Mouse (Mus musculus): Measurements from ENCODE around the gene Tm6sf1. TPM values are rescaled to one million over a fixed set of nuclear protein-coding genes. Genes with fewer than 3 reads are reported as not detected.
"Not testable (repeated sequence)": the region's sequence is repeated elsewhere in the genome, so short reads cannot be mapped to it uniquely, and the experiment has no call there.

Tm6sf1 gene
- polyA plus RNA-seq, 1 experiment: 115 TPM

- no peak for DNase-seq (ENCODE audit: low read depth in 1 of 2, low spot score in 2 of 2)
- Histone ChIP-seq H3K27ac (ENCODE audit: insufficient read depth, low read length) (no peak overlapping the region), H3K36me3 (ENCODE audit: control insufficient read depth, insufficient read depth, low read length) (no peaks in the 10 kb centered on the region), H3K4me3 (ENCODE audit: extremely low read depth, insufficient read depth, insufficient read length) (no peak overlapping the region), H3K27me3 (ENCODE audit: control insufficient read depth, insufficient read depth, low read length) (no peaks in the 10 kb centered on the region), H3K4me1 (ENCODE audit: control insufficient read depth, insufficient read depth, insufficient read length) (no peaks in the 10 kb centered on the region; the same call in 1 of the 2 replicates)
- TF ChIP-seq POLR2A (IDR thresholded peaks at IDR 0.05; ENCODE audit: low read depth, low read length) (no peak), CTCF (IDR thresholded peaks at IDR 0.05; ENCODE audit: extremely low read depth, insufficient read depth, insufficient read length, insufficient replicate concordance) (no peak)
Measured at GRCm38 (mm10) chr7:81834847-81835246, 24.0 kb upstream of the Tm6sf1 start.

GRCm38 (mm10) chr7:81835430-81835829, 23.4 kb upstream of the Tm6sf1 start:
- TF ChIP-seq CTCF (IDR thresholded peaks at IDR 0.05; ENCODE audit: extremely low read depth, insufficient read depth, insufficient read length, insufficient replicate concordance): no peak
- TF ChIP-seq POLR2A (IDR thresholded peaks at IDR 0.05; ENCODE audit: low read depth, low read length): no peak
- Histone ChIP-seq H3K4me1 (ENCODE audit: control insufficient read depth, insufficient read depth, insufficient read length) (no peaks in the 10 kb centered on the region), H3K4me3 (ENCODE audit: extremely low read depth, insufficient read depth, insufficient read length) (no peak overlapping the region), H3K36me3 (ENCODE audit: control insufficient read depth, insufficient read depth, low read length) (no peaks in the 10 kb centered on the region), H3K27me3 (ENCODE audit: control insufficient read depth, insufficient read depth, low read length) (no peaks in the 10 kb centered on the region), H3K27ac (ENCODE audit: insufficient read depth, low read length) (no peak overlapping the region)
- no peak for DNase-seq (ENCODE audit: low read depth in 1 of 2, low spot score in 2 of 2)
- WGBS: 83% methylated on average over 5 of the region's 5 CpGs

GRCm38 (mm10) chr7:81837771-81838170, 21.0 kb upstream of the Tm6sf1 start:
- not testable (repeated sequence) for DNase-seq (ENCODE audit: low read depth in 1 of 2, low spot score in 2 of 2); H3K4me1 ChIP-seq (ENCODE audit: control insufficient read depth, insufficient read depth, insufficient read length); H3K4me3 ChIP-seq (ENCODE audit: extremely low read depth, insufficient read depth, insufficient read length); H3K27ac ChIP-seq (ENCODE audit: insufficient read depth, low read length); H3K27me3 ChIP-seq (ENCODE audit: control insufficient read depth, insufficient read depth, low read length); H3K36me3 ChIP-seq (ENCODE audit: control insufficient read depth, insufficient read depth, low read length)
- 89% methylated on average over 5 of the region's 5 CpGs for WGBS

- H3K27me3 ChIP-seq (ENCODE audit: control insufficient read depth, insufficient read depth, low read length): no peaks in the 10 kb centered on the region
- no peak overlapping the region for H3K27ac ChIP-seq (ENCODE audit: insufficient read depth, low read length)
- H3K36me3 ChIP-seq (ENCODE audit: control insufficient read depth, insufficient read depth, low read length): no peaks in the 10 kb centered on the region
- H3K4me3 ChIP-seq (ENCODE audit: extremely low read depth, insufficient read depth, insufficient read length): no peak overlapping the region
- no peaks in the 10 kb centered on the region for H3K4me1 ChIP-seq (ENCODE audit: control insufficient read depth, insufficient read depth, insufficient read length)
- no peak for TF ChIP-seq CTCF (IDR thresholded peaks at IDR 0.05; ENCODE audit: extremely low read depth, insufficient read depth, insufficient read length, insufficient replicate concordance)
- no peak for TF ChIP-seq POLR2A (IDR thresholded peaks at IDR 0.05; ENCODE audit: low read depth, low read length)
- DNase-seq (ENCODE audit: low read depth in 1 of 2, low spot score in 2 of 2): no peak
- 74% methylated on average over 6 of the region's 6 CpGs for WGBS
Measured at GRCm38 (mm10) chr7:81839746-81840145, 19.1 kb upstream of the Tm6sf1 start.

GRCm38 (mm10) chr7:81840661-81841181, 18.1 kb upstream of the Tm6sf1 start:
- no peak for DNase-seq (ENCODE audit: low read depth in 1 of 2, low spot score in 2 of 2)
- no peak overlapping the region for H3K27ac ChIP-seq (ENCODE audit: insufficient read depth, low read length)
- H3K4me3 ChIP-seq (ENCODE audit: extremely low read depth, insufficient read depth, insufficient read length): no peak overlapping the region
- WGBS: 84% methylated on average over 7 of the region's 7 CpGs
- no peak for TF ChIP-seq CTCF (IDR thresholded peaks at IDR 0.05; ENCODE audit: extremely low read depth, insufficient read depth, insufficient read length, insufficient replicate concordance)
- no peak for TF ChIP-seq POLR2A (IDR thresholded peaks at IDR 0.05; ENCODE audit: low read depth, low read length)
- H3K27me3 ChIP-seq (ENCODE audit: control insufficient read depth, insufficient read depth, low read length): no peaks in the 10 kb centered on the region
- no peaks in the 10 kb centered on the region for H3K36me3 ChIP-seq (ENCODE audit: control insufficient read depth, insufficient read depth, low read length)
- no peaks in the 10 kb centered on the region for H3K4me1 ChIP-seq (ENCODE audit: control insufficient read depth, insufficient read depth, insufficient read length)

GRCm38 (mm10) chr7:81841439-81841838, 17.4 kb upstream of the Tm6sf1 start:
- Histone ChIP-seq H3K4me3 (ENCODE audit: extremely low read depth, insufficient read depth, insufficient read length) (no peak overlapping the region), H3K36me3 (ENCODE audit: control insufficient read depth, insufficient read depth, low read length) (no peaks in the 10 kb centered on the region), H3K4me1 (ENCODE audit: control insufficient read depth, insufficient read depth, insufficient read length) (no peaks in the 10 kb centered on the region), H3K27me3 (ENCODE audit: control insufficient read depth, insufficient read depth, low read length) (no peaks in the 10 kb centered on the region), H3K27ac (ENCODE audit: insufficient read depth, low read length) (no peak overlapping the region)
- TF ChIP-seq POLR2A (IDR thresholded peaks at IDR 0.05; ENCODE audit: low read depth, low read length) (no peak), CTCF (IDR thresholded peaks at IDR 0.05; ENCODE audit: extremely low read depth, insufficient read depth, insufficient read length, insufficient replicate concordance) (no peak)
- DNase-seq (ENCODE audit: low read depth in 1 of 2, low spot score in 2 of 2): no peak
- WGBS: 92% methylated on average over 6 of the region's 6 CpGs

GRCm38 (mm10) chr7:81842141-81842540, 16.7 kb upstream of the Tm6sf1 start:
- WGBS: 91% methylated on average over 7 of the region's 7 CpGs
- Histone ChIP-seq H3K36me3 (ENCODE audit: control insufficient read depth, insufficient read depth, low read length) (no peaks in the 10 kb centered on the region), H3K4me3 (ENCODE audit: extremely low read depth, insufficient read depth, insufficient read length) (no peak overlapping the region), H3K27me3 (ENCODE audit: control insufficient read depth, insufficient read depth, low read length) (no peaks in the 10 kb centered on the region), H3K4me1 (ENCODE audit: control insufficient read depth, insufficient read depth, insufficient read length) (no peaks in the 10 kb centered on the region), H3K27ac (ENCODE audit: insufficient read depth, low read length) (no peak overlapping the region)
- no peak for DNase-seq (ENCODE audit: low read depth in 1 of 2, low spot score in 2 of 2)
- TF ChIP-seq POLR2A (IDR thresholded peaks at IDR 0.05; ENCODE audit: low read depth, low read length): no peak
- TF ChIP-seq CTCF (IDR thresholded peaks at IDR 0.05; ENCODE audit: extremely low read depth, insufficient read depth, insufficient read length, insufficient replicate concordance): no peak
